Mouse (Mus musculus) right cerebral cortex, adult 2 months (tissue): Measurements from ENCODE around the gene Myh1.

ENCODE experiments used
- DNase-seq, 2 experiments: peaks; one replicate each; pipeline ENCODE4 v3.0.0; 2021 to 2022; ENCODE audit warnings: low spot score in 2 of 2

Myh1 gene

DNA sequence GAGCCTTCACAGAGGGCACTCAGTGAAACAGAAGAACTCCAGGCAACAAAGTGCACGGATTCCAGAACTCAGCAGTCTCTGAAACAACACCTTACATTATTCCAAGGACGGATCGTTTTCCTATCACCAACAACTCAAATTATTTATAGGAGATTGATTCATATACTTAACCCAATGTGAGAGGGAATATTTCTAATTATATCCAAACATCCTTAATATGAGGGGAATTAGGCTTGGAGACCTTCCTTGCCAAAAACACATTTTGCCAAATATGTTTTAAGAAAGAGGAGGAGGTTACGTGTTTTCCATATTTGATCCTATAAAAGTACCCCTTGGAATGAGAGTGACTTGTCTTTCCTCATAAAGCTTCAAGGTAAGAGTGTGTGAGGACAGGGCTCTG is at the start of gene Myh1:
TSS of gene Myh1 (plus strand) at position 301 of the 400 bp plus-strand sequence.
- no peak for DNase-seq

DNA sequence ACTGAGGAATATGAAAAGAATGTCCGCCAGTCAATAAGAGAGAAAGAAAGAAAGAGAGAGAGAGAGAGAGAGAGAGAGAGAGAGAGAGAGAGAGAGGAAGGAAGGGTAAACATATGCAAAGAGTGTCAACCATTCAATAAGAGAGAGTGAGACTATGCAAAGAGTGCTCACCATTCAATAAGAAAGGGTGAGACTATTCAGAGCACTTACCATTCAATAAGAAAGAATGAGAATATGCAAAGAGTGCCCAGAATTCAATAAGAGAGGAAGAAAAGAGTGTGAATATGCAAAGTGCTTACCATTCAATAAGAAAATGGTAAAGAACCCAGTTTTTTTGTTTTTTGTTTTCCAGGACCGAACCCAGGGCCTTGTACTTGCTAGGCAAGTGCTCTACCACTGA is 49.6 kb upstream of the Myh1 start:
- DNase-seq: no peak

DNA sequence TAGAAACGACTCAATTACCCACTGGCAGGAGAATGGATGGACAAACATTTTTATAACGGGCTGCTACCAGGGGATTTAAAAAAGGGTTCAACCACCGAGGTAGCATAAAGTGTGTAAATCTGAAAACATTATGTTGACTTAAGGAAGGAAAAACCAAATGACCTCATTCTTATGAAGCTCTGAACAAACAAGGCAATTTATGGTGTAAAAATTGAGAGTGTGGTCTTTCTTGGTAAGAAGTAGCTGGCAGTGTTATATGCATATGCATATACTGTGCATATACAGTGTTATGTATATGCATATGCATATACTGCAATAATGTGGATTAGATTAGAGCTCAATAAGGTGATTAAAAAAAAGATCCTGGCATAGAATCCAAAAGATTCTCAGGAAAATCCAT is 48.7 kb upstream of the Myh1 start:
- no peak for DNase-seq

DNA sequence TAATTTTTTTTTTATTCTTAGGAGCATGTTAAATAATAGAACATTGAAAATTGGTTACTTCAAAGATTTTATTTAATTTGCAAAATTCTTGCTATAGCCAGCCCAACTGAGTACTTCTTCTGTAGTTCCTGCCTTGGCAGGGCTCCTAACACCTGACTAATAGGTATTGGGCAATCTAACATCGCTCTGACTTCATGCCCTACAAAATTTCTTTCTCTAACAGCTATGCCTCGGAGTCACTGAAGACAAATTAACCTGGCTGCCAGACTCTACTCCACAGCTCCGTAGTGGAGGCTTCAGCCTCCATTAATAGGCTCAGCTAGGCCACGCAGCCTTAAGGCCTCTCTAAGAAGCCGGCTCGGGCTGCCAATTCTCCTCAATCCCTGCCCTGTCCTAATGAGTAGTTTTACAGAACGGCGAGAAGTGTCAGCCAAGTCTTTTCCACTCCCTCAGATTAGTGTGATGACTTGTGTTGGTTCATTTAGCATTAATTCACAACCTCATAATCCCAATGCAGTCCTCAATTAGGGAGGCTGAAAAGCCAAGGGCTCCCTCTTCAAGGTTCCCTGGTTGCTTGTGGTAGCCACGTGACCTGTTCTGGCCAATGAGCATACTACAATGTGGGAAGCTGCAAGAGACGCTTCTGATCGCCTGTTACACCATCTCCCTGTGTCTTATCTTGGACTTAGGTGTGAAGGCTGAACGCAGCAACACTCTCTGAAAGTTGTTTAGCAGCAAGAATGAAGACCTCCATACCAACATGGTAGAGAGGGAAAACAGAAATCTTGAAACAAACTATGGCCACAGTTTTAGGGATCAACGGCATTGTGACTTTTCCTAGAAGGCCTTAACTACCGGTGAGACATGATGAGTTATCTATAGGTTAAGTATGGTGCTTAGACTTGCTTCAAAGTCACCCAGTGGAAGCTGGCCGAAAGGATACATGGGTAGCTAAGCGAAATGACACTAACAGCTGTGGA is 47.9 kb upstream of the Myh1 start:
- DNase-seq: no peak

DNA sequence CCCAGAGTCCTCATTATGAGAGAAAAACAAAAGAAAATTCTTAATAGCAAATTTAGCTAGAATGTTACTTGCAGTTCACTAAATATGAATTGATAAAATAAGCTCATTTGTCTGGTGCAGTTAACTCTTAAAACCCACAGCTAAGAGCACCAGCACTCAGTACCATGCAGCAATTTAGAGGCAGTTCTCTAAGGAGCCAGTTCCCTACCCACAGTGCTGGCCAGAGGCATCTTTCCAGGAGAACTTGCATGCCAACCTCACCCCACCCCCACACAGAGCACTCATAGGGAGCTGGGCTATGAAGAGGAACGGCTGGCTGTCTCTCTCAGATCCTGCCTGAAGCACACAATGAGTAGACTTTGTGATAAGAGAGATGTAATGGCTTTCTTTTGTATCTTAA is 46.7 kb upstream of the Myh1 start:
- peak; percentile 55 to 65 for DNase-seq

DNA sequence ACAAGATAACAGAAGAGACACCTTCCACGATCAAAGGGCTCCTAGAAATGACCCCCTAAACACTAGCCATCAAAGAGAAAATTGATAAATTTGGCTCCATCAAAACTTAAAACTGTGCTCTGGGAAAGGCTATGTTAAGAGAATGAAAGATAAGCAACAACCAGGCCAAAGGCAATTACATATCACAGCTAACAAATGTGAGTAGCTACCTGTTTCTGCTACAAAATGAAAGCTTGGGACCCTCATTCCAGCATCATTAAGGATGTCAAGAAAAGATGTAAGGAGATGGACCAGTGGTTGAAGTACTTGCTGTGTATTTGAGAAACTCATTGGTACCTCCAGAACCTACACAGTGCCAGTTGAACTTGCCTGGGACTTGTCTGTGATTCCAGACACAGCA is 46.0 kb upstream of the Myh1 start:
- no peak for DNase-seq

DNA sequence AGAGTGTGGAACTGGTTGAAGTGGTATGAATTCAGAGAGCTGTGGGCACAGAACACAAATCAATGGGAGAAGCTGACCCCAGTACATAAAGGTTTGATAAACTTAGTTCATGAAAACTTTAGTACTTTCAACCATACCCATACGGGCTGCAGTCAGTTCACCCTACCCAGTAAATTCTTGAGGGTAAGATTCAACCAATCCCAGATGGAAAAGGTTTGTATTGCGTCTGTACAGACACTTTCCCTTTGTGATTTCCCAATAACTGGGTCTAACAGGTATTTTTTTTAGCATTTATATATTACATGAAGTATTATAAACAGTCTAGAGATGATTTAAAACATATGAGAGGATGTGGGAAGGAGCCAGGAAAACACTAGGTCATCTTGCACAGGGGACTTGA is 44.2 kb upstream of the Myh1 start:
- DNase-seq: no peak

DNA sequence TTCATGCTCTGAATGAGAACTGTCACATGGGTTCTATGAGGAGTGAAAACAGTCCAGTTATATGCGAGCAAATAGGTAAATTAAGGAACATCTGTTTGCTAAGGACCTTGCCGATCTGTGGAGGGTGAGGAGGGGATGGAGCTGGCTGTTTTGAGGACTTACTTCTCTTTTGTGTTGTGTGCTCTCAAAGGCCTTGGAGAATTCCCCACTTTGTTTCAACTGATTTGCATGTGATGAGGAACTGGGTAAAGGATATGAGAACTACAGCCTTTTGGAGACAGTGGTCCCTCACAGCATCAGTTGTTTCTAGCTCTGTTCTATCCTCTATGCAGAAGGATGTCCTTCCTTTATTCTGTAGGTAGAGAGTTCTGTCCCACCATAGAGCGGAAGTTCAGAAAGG is 39.7 kb upstream of the Myh1 start:
- DNase-seq: no peak

DNA sequence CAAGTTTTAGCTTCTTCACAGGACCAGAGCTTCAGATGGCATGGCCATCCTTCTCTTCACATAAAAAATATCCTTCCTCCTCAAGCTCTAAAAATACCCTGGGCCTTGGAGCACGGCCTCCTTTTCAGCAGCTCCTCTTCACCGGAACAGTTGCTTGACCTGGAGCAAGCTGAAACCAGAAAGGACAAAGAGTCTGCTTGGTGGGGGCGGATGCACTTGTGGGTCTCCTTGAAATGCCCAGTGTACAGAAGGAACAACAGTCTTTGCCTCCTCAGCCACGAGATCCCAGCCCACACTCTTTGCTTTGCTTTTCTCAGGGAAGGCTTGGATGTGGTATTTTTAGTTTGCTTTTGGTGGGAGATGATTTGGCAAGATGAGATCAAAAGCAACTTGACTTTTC is 36.2 kb upstream of the Myh1 start:
- DNase-seq: peak; percentile 49 to 55

DNA sequence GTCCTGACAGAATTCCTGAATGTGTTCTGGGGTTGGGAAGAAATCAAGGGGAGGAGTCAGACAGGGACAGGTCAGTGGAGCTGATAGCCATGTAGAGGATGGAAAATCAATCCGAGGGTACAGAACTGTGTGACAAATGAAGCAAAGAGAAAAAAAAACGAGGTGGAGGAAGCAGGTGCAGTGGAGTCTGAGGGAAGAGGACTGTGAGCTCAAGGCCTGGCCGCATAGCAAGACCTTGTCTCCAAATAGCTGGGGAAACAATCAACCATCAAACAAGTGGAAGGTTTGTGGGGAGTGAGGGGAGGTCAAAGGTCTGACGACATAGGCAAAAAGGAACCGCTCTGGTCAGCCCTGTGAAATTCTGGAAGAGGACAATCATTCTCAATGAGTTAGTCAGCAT is 35.0 kb upstream of the Myh1 start:
- DNase-seq: no peak

DNA sequence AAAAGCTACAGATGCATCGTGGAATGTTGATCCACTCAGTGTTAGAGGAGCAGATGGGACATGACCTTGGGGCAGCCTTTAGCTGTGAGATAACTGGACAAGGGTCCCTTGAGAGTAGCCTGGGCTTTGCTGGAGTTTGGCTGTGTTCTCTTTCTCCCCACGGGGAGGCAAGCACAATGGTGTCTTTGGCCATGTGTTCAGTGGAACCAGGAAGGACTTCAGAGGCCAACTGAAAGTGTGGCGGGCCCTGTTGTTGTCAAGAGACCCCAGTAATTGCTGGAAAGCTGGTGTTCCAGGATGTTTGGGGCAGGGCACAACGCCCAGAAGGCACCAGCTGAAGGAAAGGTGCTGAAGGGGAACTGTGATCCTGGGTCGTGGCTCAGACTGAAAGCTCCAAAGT is 30.6 kb upstream of the Myh1 start:
- no peak for DNase-seq

DNA sequence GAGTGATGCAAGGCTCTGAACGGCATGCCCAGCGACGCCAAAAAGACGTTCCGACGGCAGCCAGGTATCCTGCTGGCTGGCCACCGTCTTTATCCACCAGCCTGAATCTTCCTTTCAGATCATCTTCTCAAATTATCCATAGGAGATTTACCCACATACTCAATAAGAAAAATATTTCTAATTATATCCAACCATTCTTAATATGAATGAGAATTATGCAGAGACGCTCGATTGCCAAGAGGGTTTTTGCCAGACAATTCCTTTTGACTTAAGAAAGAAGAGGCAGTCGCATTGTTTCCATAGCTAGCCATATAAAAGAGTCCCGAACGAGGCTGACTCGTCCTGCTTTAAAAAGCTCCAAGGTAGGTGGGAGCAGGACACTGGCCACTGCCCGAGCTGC is 29.1 kb upstream of the Myh1 start, which contains the start of gene Myh2:
TSS of gene Myh2 (plus strand) at position 301 of the 400 bp plus-strand sequence.
- no peak for DNase-seq

DNA sequence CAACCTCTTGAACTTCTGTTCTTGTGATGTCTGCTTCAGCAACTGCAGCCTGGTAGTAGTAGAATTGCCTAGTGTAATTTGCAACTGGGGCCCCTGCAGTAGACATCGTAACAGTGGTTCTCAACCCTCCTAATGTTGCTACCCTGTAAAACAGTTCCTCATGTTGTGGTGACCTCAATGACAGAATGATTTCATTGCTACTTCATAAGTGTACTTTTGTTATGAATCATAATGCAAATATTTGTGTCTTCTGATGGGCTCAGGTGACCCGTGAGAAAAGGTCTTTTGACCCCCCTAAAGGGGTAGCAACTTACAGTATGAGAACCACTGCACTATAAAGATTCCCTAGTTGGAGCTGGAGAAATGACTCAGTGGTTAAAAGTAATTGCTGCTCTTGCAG is 27.4 kb upstream of the Myh1 start:
- no peak for DNase-seq

DNA sequence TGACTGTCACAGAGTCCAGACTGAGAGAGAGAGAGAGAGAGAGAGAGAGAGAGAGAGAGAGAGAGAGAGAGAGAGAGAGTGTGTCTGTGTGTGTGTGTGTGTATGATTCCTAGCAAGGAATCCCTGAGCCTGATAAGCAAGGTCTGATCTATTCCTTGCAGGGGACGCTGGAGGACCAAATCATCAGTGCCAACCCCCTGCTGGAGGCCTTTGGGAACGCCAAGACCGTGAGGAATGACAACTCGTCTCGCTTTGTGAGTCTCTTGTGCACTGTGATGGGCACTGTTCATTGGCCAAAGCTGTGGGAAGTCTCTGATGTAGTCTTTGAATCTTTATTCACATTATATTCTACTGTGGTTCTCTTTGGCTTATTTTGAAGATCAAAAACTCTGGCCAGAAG is 23.5 kb upstream of the Myh1 start:
- no peak for DNase-seq

DNA sequence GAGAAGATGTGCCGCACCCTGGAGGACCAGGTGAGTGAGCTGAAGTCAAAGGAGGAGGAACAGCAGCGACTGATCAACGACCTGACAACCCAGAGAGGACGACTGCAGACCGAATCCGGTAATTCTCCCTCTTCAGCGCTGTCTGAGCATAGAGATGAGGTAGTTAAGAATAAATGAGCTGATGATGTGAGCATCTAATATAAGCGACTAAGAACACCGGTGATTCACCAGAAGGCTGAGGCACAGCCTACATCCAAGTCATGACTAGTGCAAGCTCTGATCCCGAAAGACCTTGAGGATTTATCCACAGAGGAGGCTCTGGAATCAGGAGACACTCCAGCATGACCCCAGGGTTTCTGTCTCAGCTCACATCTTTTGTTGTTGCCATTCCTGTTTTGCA is 9.5 kb upstream of the Myh1 start:
- DNase-seq: peak in 1 of 2 experiments; percentile 18

DNA sequence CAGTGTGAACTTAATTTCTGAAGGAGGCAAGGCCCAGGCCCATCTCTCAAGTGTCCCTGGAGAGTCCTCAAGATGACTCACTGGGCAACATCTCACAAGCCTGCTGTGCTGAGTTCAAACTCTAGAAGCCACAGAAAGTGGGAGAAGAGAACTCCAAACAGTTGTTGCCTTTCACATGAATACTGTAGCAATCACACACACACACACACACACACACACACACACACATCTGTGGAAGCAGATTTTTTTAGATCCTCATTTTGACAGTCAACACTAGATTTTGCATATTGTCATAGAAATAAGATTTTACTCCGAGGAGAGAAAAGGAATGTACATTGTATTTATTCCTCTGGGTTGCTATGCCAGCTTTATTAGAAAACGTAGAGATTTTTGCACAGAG is 9.0 kb upstream of the Myh1 start:
- peak; percentile 12 to 28 for DNase-seq

DNA sequence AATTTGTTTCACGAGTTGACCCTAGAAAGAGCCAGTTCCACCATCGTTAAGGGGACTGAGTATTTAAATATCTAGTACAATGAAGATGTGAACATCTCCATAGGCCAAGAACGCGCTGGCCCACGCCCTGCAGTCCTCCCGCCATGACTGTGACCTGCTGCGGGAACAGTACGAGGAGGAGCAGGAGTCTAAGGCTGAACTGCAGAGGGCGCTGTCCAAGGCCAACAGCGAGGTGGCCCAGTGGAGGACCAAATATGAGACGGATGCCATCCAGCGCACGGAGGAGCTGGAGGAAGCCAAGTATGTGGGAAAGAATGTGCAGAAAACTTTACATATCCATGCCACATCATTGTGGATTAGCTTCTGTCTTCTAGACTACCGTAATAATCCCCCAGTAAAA is 8.4 kb upstream of the Myh1 start:
- DNase-seq: no peak

DNA sequence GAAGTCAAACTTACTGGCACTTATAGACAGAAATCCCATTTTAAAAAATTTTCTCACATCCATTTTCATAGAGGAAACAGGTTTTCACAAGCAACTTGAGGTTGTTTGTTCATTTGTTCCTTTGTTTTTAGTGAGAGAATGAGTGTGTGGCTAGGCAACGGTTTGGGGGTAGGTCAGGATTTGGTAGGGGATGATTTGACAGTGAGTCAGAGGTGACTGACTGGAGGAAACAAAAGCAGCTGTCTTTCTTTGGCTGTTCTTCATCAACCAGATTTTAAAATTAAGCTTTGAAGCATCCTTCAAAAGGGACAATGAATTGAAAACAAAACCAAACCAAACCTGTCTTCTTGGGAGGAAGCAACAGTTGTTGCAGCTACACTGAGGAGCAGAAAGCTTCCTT is 531 bp upstream of the Myh1 start:
- no peak for DNase-seq

DNA sequence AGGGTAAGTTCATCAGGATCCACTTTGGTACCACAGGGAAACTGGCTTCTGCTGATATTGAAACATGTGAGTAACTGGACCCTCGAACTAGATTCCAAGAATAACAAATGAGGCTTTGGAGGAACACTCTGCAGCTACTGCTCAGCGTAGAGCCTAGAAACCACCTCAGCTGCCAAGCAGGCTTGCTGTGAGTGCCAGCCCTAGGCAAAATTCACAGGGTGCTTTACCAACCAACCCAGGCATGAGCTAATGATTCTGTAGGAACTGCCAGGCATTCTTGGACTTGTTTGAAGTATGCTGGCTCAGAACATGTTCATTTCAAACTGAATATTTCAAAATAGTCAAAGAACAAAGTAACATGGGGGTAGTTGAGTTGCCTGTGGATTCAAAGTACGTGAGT is 4.9 kb downstream of the Myh1 start:
- DNase-seq: no peak

DNA sequence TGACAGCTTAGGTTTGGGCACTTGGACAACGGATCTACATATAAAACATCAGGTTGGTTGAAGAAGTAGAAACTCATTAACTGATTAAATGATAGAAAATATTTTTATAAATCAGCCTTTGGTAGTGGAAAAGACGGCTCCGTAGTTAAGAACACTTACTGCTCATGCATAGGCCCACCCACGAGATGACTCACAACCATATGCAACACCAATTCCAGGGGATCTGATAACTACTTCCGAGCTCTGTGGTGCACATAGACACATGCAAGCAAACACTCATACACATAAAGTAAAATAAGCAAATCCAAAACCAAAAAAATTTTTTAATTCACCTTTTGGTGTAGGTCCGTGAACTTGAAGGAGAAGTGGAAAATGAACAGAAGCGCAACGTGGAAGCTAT is 22.0 kb downstream of the Myh1 start:
- DNase-seq: peak; percentile 18 to 50

DNA sequence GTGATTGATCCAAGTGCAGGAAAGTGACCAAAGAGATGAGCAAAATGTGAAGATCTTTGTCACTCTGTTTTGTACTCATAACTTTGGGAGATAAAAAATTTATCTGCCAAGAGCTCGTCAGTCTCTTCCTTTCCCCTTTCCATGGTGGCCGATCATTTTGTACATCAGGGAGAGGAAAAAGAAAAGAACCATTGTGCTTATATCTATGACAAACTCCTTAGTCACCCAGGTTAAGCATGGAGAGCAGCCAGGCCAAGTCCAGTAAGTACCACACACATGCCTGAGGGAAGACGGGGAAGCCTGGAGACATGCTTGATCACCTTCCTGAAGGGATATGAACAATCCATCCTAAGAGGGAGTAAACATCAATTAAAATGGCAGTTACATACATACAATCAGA is 24.6 kb downstream of the Myh1 start:
- DNase-seq: no peak

DNA sequence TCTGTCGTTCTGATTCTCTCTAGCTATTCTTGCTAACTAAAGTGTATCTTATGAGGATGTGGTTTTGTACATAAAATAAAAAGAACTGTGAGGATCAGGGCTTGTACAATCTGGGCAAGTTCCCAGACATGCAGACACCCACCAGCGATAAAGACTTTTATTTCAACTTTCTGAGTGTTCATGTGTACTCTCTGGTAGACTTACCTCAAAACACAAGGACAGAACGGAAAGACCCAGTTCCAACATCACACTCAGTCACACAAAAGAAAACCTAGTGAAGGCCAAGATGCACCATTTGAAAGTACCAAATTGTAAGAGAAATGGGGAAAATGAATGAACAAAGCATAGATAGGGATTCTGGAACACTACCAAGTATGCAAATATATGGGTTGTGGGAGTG is 28.9 kb downstream of the Myh1 start:
- no peak for DNase-seq

DNA sequence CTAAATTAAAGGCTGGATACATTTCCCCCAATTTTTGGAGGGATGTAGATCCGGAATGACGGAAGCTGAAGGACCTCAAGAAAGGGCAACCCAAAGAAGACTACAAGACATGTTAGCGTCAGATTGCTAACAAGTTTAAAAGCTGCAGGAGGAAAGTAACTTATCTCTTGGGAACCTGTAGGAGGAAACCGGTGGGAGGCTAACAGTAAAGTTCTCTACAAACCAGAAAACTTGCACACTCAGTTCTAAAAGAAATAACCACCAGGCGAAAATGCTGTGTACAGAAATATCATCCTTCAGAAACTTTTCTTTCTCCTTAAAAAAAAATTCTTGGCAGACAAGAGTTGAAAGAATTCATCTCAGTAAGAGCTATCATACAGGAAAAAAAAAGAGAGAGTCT is 29.3 kb downstream of the Myh1 start:
- peak; percentile 23 to 37 for DNase-seq

DNA sequence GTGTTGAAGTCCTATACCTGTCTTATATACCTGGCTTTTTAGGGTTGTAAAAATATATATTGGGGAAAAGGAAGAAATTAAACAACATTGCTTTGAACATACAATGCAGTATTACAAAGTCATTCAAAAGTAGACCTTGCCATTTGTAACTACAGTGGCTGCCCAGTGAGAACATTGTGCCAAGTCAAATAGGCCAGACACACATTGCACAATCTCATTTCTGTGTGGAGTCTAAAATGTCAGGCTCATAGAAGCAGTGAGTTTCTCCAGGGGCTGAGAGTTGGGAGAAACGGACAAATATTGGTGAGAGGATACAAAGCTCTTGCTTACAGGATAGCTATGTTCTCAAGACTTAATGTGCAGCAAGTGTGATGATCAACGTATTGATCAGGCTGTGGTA is 30.1 kb downstream of the Myh1 start:
- DNase-seq: no peak
